In the genomic region with DNA sequence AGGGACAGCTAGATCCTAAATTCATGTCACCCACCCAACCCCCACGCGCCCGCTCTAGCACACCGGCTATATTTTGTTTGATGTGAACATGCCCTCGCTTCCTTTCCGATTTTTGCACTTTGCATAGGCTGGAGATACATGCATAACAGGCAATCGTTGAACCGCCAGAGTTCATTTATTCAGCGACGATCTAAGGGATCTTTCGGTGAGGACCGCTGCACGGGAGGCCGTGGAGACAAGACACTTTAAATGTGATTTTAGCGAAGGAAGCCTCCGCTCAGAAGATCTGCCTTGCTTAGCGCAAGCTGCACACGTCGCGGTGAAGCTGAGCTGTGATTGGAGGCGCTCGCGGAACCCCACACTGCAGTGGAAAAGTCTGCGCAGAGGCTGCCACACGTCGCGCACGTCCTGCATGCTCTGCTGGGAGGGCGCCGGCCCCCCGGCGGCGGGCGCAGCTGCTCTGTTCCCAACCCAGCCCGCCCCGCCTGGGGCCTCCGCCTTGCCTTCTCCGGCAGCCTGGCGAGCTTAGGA, we compare ENCODE assay signal across 8 mouse cellular contexts. TPM values are rescaled to one million over a fixed set of nuclear protein-coding genes. Genes with fewer than 3 reads are reported as not detected.
DNase-seq lines count a peak whose midpoint lies in the region; ATAC-seq lines count a peak whose summit lies in the region.

No protein-coding gene starts in this region.

- no peaks in the 10 kb centered on the region for H3K9me3 ChIP-seq in intestine, embryonic 16.5 days (ENCODE audit: control insufficient read depth, low read length)

- H3K4me3 ChIP-seq in intestine, embryonic 16.5 days (ENCODE audit: low read length), result peak overlapping the region; percentile 71

- H3K4me2 ChIP-seq in intestine, embryonic 16.5 days (ENCODE audit: low read depth, low read length), result peak overlapping the region; percentile 94

- intact Hi-C loops in left cerebral cortex, postnatal 25 days (cut with DNase I), result loop anchor here (1.0 to 2.0 kb wide), 4 partner anchors 32 to 171 kb away; no protein-coding TSS in a partner anchor

- H3K9ac ChIP-seq in intestine, embryonic 16.5 days (ENCODE audit: low read depth, low read length), result peak overlapping the region; percentile 82

- under 1% methylated on average over 39 of the region's 39 CpGs for WGBS in intestine, embryonic 16.5 days

- no peaks in the 10 kb centered on the region for H3K27me3 ChIP-seq in intestine, embryonic 16.5 days (replicated peaks; ENCODE audit: control insufficient read depth, insufficient read depth, low read length)

- DNase-seq in adrenal gland, adult 18-20 months (ENCODE audit: low spot score in 2 of 2), result peak; percentile 60 to 65
- peak; percentile 83 for DNase-seq in embryo, embryonic 11 days
- DNase-seq in gastrocnemius, postnatal 4 days (ENCODE audit: low spot score in 2 of 2), result peak; percentile 38 to 69
- DNase-seq in left cerebral cortex, postnatal 25 days (ENCODE audit: low spot score in 2 of 2), result peak; percentile 86 to 93
- DNase-seq in right cerebral cortex, postnatal 36 days (ENCODE audit: low spot score in 2 of 2), result peak; percentile 84 to 89
- DNase-seq in yolk sac, embryonic 10.5 days (ENCODE audit: low spot score), result peak; percentile 62

- H3K27ac ChIP-seq in intestine, embryonic 16.5 days (ENCODE audit: low read length), result peak overlapping the region; percentile 94

- no peaks in the 10 kb centered on the region for H3K36me3 ChIP-seq in intestine, embryonic 16.5 days (ENCODE audit: control insufficient read depth, insufficient read depth, low read length)

- peaks cover 26% of the 10 kb centered on the region for H3K4me1 ChIP-seq in intestine, embryonic 16.5 days (ENCODE audit: control insufficient read depth, insufficient read depth, low read length)

- peak; percentile 78 for ATAC-seq in intestine, embryonic 16.5 days
- ATAC-seq in megakaryocyte-erythroid progenitor cell, adult 5-6 weeks (replicated peaks; ENCODE audit: low FRiP score, low TSS enrichment, poor library complexity, severe bottlenecking), result peak; percentile 41; the same call in 1 of the 2 replicates

RNA-seq across cellular contexts. Expression of a gene that starts 50.9 kb away (rescaled TPM):
- 100 to 1,000 TPM; 162 to 232 TPM for total RNA-seq in adrenal gland, adult 18-20 months (2021)
- total RNA-seq in gastrocnemius, postnatal 4 days (2021), result 10 to 100 TPM in 1 of 2 experiments, 1 to 10 TPM in 1; 9.2 to 17.3 TPM
- polyA plus RNA-seq in intestine, embryonic 16.5 days (2015; fragmentation: Nextera tagmentation; extraction: Ambion mirVana), result 14.5 and 16.2 TPM in 2 replicates
- total RNA-seq in left cerebral cortex, postnatal 25 days (2021), result 10 to 100 TPM; 27.5 to 30.0 TPM
- 5.4 and 7.9 TPM in 2 replicates for total RNA-seq in megakaryocyte-erythroid progenitor cell, adult 5-6 weeks (2014; fragmentation: Nextera tagmentation)
- 6.2 and 12.1 TPM in 2 replicates for total RNA-seq in megakaryocyte-erythroid progenitor cell, adult 5-6 weeks (2017)

Comparison
In these comparisons a context has a peak if more than half of its experiments do, and no peak if none do; other contexts are left out.
1. Peak in every context shown above with its lines: DNase-seq, ATAC-seq, H3K4me3 ChIP-seq and H3K27ac ChIP-seq.
2. RNA of a gene that starts 50.9 kb away (total RNA-seq): 162 to 232 TPM in adrenal gland, adult 18-20 months; 27.5 to 30.0 TPM in left cerebral cortex, postnatal 25 days, 9.2 to 17.3 TPM in gastrocnemius, postnatal 4 days and 5.4 to 12.1 TPM in megakaryocyte-erythroid progenitor cell, adult 5-6 weeks; every median in the first group is over 4 times any median in the second.